Mouse (Mus musculus) ES-CJ7 (cell line): Measurements from ENCODE around the gene Dlg2.

ENCODE experiments used
- DNase-seq: peaks from one replicate; pipeline ENCODE4 v3.0.0; 2011; ENCODE audit warnings: low read depth, low spot score

Dlg2 gene

GRCm38 (mm10) chr7:92264325-92264724 is 1787.9 kb downstream of the Dlg2 start:
- no peak for DNase-seq

GRCm38 (mm10) chr7:92264964-92265363 is 1788.5 kb downstream of the Dlg2 start:
- DNase-seq: no peak

DNA sequence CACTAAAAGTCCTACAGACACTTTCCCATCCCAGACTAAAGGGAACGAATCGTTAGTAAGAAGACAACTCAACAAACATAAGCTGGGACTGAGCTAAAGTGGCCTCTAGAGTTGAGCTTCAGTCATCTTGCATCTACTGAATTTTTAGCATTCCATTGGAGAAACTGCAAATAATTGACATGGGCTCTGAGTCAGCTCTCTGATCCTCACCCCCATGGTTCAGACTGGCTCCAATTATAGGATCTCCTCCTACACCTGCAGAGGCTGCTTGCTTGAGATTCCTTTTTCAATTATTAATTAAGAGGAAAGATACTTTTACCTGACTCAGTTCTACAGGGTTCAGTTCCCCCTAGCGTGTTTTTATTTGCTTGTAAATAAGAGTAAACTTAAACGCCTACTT is 1798.9 kb downstream of the Dlg2 start:
- DNase-seq: no peak

DNA sequence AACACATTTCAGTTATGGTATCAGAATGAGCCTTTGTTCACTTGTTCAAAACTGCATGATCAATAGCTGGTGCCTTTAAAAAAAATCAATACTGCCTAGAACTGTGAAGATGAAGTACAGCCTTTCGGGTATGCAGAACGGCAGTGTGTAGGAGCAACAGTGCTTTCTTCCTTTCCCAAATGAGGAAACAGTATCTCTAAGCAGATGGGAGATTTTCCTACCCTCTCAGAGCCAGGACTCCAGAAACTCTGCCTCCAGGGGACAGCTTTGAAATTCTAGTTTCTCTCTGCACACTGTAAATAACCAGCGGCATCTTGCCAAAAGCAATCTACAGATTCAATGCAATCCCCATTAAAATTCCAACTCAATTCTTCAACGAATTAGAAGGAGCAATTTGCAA is 1801.2 kb downstream of the Dlg2 start:
- no peak for DNase-seq

GRCm38 (mm10) chr7:92280925-92281324 is 1804.5 kb downstream of the Dlg2 start:
- no peak for DNase-seq

DNA sequence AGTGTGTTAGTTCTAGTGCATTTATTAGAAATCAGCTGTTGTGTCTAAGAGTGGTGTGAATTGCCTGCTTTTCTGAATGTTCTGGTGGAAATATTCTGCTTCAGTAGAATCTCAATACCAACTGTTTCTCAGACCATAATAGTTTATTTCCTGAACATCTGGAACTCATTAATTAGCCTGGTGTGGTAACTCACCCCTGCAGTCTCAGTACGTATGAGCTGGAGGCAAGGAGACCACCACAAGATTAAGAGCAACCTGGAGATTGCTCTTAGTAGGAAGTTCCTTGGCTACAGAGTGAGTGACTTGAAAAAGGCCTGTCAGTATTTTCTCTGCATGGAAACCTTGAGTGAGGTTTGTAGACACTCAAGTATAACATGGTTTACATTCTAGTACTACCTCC is 1810.6 kb downstream of the Dlg2 start:
- no peak for DNase-seq

DNA sequence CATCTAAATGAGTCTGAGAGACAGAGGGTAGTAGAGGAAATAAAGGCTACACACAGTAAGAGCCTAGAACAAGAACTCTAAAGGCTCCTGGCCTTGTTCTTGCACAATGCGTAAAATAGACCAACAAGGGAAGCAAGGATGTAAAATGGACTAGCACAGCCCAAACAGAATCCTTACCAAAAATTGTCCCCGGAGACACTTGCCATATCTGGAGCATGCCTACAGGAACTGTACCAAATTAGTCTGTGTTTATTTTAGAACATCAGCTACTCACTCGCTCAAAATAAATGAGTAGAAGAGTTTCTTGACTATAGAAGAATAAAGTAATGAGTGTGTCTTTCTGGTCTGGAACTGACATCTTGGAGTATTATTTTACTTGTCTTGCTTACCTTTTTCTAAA is 1812.3 kb downstream of the Dlg2 start:
- DNase-seq: no peak

DNA sequence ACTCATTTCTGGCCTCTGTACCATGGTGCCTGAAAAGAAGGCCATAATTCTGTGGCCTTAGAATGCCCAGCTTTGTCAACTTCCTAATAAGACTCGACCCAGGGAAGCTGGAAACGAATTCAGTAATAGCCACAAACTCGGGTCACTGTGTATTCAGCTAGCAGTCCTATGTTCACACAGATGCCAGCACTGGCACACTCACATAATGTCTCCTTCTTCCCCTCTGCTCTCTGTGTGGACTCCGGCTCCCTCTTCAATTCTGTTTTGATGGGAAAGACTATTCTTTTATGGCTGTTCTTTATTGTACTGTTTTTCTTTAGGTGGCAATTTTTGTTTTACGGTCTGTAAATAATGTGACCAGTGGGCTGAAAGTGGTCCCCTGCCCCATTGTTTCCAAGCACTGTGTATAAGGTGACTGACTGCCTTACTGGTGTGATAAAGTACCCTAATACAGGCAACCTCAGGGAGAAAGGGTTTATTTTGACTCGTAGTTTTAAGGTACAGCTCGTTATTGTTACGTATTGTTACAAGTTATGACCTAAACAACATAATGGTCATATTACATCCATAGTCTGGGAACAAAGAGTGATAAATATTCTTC is 1816.5 kb downstream of the Dlg2 start:
- DNase-seq: no peak

- DNase-seq: no peak
Measured at GRCm38 (mm10) chr7:92301046-92301445, 1824.6 kb downstream of the Dlg2 start.

DNA sequence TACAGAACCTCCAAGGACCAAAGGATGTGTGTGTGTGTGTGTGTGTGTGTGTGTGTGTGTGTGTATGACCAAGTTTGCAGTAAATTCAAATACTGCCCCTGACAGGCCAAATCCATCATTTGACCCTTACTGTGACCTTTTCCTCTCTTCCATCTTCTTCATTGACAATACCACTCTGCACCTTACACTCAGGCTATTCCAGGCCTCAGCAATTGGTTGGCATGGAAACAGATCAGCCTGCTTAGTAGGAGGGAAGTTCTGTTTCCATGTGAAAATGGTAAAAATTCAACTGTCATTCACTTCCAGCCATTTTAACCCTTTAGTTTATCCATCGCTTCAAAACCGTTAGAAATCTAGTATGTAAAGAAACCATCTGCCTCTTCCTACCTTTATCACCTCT is 1831.2 kb downstream of the Dlg2 start:
- DNase-seq: no peak

GRCm38 (mm10) chr7:92308168-92308567 is 1831.7 kb downstream of the Dlg2 start:
- DNase-seq: no peak

DNA sequence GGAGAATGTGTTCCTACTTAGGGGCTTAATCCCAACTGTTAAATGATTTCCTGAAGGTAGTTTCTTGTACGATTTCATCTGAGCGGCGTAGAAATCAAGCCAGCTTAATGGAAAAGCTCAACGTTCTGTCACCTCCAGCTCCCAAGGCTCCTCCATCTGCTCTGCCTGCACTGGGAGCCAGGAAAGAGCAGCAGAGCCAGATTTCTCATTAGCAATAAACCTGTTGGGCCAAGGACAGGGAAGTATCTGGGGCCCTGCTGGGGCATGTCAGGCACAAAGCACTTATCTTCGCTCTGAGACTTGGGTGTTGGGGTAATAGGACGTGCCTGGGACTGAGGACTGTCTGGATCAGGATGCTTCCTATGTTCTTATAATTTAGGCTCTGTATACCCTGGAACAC is 1839.9 kb downstream of the Dlg2 start:
- DNase-seq: no peak

- no peak for DNase-seq
Measured at GRCm38 (mm10) chr7:92319469-92319868, 1843.0 kb downstream of the Dlg2 start.

DNA sequence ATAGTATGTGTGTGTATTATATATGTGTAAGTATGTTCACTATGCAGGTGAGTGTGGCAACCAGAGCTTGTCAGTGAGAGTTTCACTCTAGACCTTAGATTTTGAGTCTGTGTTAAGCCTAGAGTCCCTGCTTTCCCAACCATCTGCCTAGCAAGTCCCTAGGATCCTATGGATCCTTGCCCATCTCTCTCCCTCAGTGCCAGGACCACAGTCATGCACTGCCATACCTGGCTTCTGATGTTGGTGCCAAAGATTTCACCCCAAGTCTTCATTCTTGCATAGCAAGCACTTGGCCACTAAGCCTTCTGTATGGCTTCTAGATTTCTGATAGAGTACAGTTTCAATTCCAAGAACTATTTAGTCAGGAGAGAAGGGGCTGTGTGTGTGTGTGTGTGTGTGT is 1843.7 kb downstream of the Dlg2 start:
- DNase-seq: no peak

DNA sequence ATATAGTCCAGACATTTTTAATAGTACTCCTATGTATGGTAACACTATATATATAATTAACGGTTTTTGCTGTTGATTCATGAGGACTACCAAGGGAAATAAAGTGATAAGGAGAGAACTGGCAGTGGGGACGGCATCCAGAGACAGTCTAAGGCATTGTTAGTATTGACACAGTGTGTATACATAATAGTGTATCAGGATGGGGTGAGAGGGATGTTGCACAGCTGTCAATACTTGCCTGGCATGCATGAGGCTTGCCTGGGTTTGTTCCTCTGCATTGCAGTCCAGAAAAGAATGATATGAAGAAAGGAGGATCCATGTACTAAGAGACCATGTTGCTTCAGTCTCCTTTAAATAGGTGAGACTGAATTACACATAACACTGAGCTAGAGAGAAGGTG is 1845.3 kb downstream of the Dlg2 start:
- DNase-seq: no peak

- DNase-seq: no peak
Measured at GRCm38 (mm10) chr7:92322342-92323069, 1846.0 kb downstream of the Dlg2 start.

- peak; percentile 29 for DNase-seq
Measured at GRCm38 (mm10) chr7:92323710-92324109, 1847.2 kb downstream of the Dlg2 start.

DNA sequence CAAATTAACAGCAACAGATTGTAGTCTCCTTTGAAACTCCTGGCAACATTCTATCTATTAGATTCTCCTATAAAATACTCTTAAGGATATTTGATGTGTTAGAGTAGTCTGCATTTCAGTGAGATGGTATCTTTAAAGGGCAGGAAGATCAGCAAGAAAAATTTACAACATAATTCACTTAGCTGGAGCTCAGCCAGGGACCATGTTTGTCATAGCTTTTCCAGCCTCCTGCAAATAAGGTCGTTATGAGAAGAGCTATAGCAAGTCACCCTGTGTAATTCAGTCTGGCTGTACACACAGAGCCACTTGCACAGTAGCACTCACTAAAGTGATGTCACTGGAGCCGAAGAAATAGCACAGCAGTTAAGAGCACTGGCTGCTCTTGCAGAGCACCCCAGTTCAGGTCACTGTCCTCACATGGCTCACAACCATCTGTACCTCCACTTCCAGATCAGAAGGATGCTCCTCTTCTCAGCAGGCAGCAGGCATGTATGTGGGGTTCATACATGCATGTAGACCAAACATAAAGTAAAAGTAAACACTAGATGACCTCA is 1850.9 kb downstream of the Dlg2 start:
- DNase-seq: no peak

DNA sequence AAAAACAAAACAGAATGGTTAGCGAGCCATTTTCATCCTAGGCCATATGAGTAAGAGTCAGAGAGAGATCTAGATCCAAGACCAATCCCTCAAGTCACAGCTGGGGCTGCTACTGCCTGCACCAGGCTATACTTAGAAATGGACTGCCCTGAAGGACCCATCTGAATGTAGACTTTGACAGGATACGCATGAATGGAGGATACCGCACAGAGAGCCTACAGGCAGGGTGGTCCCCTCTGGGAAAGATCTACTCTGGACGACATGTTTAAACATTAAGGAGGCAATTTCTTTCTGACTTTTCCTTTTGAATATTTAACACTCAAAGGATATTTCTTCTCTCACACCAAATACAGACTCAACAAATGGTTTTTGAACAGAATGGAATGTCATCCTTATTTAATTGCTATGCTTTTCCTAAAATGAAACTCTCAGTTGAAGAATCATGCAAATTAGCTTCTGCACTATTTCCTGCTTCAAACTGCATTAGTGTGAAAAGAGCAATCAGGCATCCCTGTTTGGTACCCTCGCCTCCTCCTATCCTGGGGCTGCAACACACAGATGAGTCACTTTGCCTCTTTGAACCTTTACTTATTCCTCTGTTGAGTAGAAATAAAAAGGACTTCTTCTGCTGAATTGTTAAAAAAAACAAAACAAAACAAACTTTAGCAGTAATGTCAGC is 1856.9 kb downstream of the Dlg2 start:
- DNase-seq: no peak

- no peak for DNase-seq
Measured at GRCm38 (mm10) chr7:92356542-92356941, 1880.1 kb downstream of the Dlg2 start.

GRCm38 (mm10) chr7:92363386-92363785 is 1886.9 kb downstream of the Dlg2 start:
- no peak for DNase-seq

DNA sequence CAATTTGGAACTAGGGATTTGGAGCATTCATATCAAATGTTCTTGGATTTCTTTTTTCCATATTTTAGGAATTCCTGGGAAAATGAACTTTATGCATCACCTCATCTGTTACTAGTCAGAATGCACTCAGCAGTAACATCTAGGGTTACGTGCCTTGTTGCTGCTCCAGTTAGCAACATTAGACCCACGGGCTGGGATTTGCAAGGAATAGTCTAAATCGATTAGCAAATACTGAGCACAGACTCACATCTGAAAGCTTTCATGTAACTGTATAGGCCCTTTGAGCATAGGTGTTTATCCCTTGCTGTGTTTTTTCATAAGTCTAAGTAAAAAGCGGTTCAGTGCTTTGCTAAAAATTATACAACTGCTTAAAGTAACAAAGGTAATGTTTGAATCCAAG is 1887.3 kb downstream of the Dlg2 start:
- no peak for DNase-seq

DNA sequence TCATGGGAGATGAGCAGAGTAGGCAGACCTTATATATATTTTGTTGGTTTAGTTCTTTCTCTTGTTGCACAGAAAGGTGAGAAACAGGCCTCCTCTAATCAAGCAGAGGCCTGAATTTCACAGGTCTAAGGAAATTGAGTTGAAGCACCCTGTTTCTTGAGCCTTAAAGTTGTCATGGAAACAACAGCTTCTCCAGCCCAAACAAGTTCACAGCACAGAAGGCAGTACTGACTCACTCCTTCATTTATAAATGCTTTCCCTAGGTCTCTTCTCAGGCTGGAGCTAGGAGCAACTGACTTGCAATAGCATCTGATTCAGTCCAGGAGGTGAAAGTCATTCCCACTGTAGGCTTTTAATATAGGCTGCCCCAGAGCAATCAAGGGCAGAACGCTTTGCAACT is 1890.6 kb downstream of the Dlg2 start:
- DNase-seq: no peak
